Mouse (Mus musculus): ENCODE data around the gene Stk17b. TPM values are rescaled to one million over a fixed set of nuclear protein-coding genes. Genes with fewer than 3 reads are reported as not detected.

Stk17b gene
- total and polyA plus RNA-seq, 3 experiments = 6.4 to 8.0 TPM; not detected in 1

- Histone ChIP-seq H3K36me3 (ENCODE audit: control insufficient read depth in 1 of 2, insufficient read depth in 2 of 2, low read length in 2 of 2) (no peaks in the 10 kb centered on the region), H3K4me3 (ENCODE audit: control insufficient read depth in 1 of 2, insufficient read depth in 1 of 2, low read depth in 2 of 2, low read length in 2 of 2) (no peak overlapping the region), H3K27ac (ENCODE audit: control insufficient read depth, low read depth, low read length) (no peak overlapping the region), H3K9ac (ENCODE audit: control insufficient read depth, low read depth, low read length, poor library complexity, severe bottlenecking) (no peak overlapping the region), H3K79me2 (ENCODE audit: control insufficient read depth, insufficient read depth, low read length, poor library complexity) (no peaks in the 10 kb centered on the region), H3K4me1 (ENCODE audit: control insufficient read depth in 1 of 2, insufficient read depth in 2 of 2, low read length in 2 of 2) (no peaks in the 10 kb centered on the region), H3K27me3 (ENCODE audit: control insufficient read depth in 1 of 2, insufficient read depth in 2 of 2, low read length in 2 of 2) (no peaks in the 10 kb centered on the region), H3K9me3 (replicated peaks; ENCODE audit: insufficient read depth, low read length) (no peaks in the 10 kb centered on the region)
- TF ChIP-seq MAFK (IDR thresholded peaks at IDR 0.05; ENCODE audit: borderline replicate concordance, low read depth, low read length) (no peak), MXI1 (IDR thresholded peaks at IDR 0.05; ENCODE audit: low read depth, low read length) (no peak), TCF12 (IDR thresholded peaks at IDR 0.05; ENCODE audit: low read depth, low read length) (no peak)
- no peak for DNase-seq (ENCODE audit: low read depth, low spot score)
Measured at GRCm38 (mm10) chr1:53721353-53721752, 63.7 kb downstream of the Stk17b start.

GRCm38 (mm10) chr1:53720601-53721351 lies 64.2 kb downstream of the Stk17b start:
- Histone ChIP-seq H3K9ac (ENCODE audit: control insufficient read depth, low read depth, low read length, poor library complexity, severe bottlenecking) (no peak overlapping the region), H3K36me3 (ENCODE audit: control insufficient read depth in 1 of 2, insufficient read depth in 2 of 2, low read length in 2 of 2) (no peaks in the 10 kb centered on the region), H3K27ac (ENCODE audit: control insufficient read depth, low read depth, low read length) (no peak overlapping the region), H3K9me3 (replicated peaks; ENCODE audit: insufficient read depth, low read length) (no peaks in the 10 kb centered on the region), H3K4me3 (ENCODE audit: control insufficient read depth in 1 of 2, insufficient read depth in 1 of 2, low read depth in 2 of 2, low read length in 2 of 2) (no peak overlapping the region), H3K79me2 (ENCODE audit: control insufficient read depth, insufficient read depth, low read length, poor library complexity) (no peaks in the 10 kb centered on the region), H3K27me3 (ENCODE audit: control insufficient read depth in 1 of 2, insufficient read depth in 2 of 2, low read length in 2 of 2) (no peaks in the 10 kb centered on the region), H3K4me1 (ENCODE audit: control insufficient read depth in 1 of 2, insufficient read depth in 2 of 2, low read length in 2 of 2) (no peaks in the 10 kb centered on the region)
- TF ChIP-seq ELF1 (IDR thresholded peaks at IDR 0.05; ENCODE audit: low read depth, low read length) = no peak
- no peak for TF ChIP-seq ZMIZ1 (IDR thresholded peaks at IDR 0.05; ENCODE audit: low read depth, low read length)
- no peak for TF ChIP-seq CHD1 (IDR thresholded peaks at IDR 0.05; ENCODE audit: low read depth, low read length)
- no peak for TF ChIP-seq RCOR1 (IDR thresholded peaks at IDR 0.05; ENCODE audit: low read depth, low read length)
- TF ChIP-seq CHD2 (IDR thresholded peaks at IDR 0.05; ENCODE audit: low read length) = no peak
- no peak for TF ChIP-seq KAT2A (conservative IDR thresholded peaks at IDR 0.05; ENCODE audit: low read depth, low read length)
- DNase-seq (ENCODE audit: low read depth, low spot score) = no peak

DNA sequence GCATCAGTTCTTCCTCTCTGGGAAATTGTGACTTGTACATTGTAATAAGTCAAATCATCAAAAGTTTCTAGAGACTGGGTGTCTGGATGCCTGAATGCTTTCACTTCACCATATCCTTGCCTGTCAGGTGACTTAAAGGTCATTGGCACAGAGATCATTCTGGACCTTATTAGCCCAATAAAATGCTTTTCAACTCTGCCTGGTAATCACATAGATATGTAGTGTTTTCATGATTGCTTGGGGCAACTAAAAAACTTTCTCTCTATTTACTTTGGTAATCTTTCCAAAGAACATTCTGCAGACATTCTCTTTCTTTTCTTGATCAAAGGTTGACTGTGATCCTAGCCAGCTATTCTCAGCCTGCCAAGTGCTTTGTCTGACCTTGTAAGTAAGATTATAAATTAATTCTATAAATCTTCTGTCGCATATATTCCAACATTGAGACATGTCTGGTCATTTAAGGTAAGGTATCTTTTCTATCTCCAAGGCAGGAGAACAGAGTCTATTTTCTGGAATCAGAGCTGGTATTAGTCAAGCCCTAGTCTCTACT lies 69.0 kb downstream of the Stk17b start:
- Histone ChIP-seq H3K36me3 (ENCODE audit: control insufficient read depth in 1 of 2, insufficient read depth in 2 of 2, low read length in 2 of 2) (no peaks in the 10 kb centered on the region), H3K27ac (ENCODE audit: control insufficient read depth, low read depth, low read length) (no peak overlapping the region), H3K4me3 (ENCODE audit: control insufficient read depth in 1 of 2, insufficient read depth in 1 of 2, low read depth in 2 of 2, low read length in 2 of 2) (no peak overlapping the region), H3K9me3 (replicated peaks; ENCODE audit: insufficient read depth, low read length) (no peaks in the 10 kb centered on the region), H3K79me2 (ENCODE audit: control insufficient read depth, insufficient read depth, low read length, poor library complexity) (no peaks in the 10 kb centered on the region), H3K9ac (ENCODE audit: control insufficient read depth, low read depth, low read length, poor library complexity, severe bottlenecking) (no peak overlapping the region), H3K4me1 (ENCODE audit: control insufficient read depth in 1 of 2, insufficient read depth in 2 of 2, low read length in 2 of 2) (no peaks in the 10 kb centered on the region), H3K27me3 (ENCODE audit: control insufficient read depth in 1 of 2, insufficient read depth in 2 of 2, low read length in 2 of 2) (no peaks in the 10 kb centered on the region; a peak in 1 of 4 replicates)
- no peak for TF ChIP-seq SIN3A (IDR thresholded peaks at IDR 0.05; ENCODE audit: low read length)
- no peak for TF ChIP-seq RAD21 (IDR thresholded peaks at IDR 0.05; ENCODE audit: low read depth, low read length)
- no peak for TF ChIP-seq KAT2A (conservative IDR thresholded peaks at IDR 0.05; ENCODE audit: low read depth, low read length)
- no peak for TF ChIP-seq POLR2A (IDR thresholded peaks at IDR 0.05; ENCODE audit: control insufficient read depth in 1 of 2, insufficient read depth in 1 of 2, low read depth in 1 of 2, low read length in 2 of 2, poor library complexity in 1 of 2)
- TF ChIP-seq USF1 (IDR thresholded peaks at IDR 0.05; ENCODE audit: low read depth, low read length) = no peak
- TF ChIP-seq ETS1 (IDR thresholded peaks at IDR 0.05; ENCODE audit: low read depth, low read length) = no peak
- no peak for TF ChIP-seq UBTF (IDR thresholded peaks at IDR 0.05; ENCODE audit: borderline replicate concordance, insufficient read depth, low read depth, low read length)
- TF ChIP-seq GATA1 (IDR thresholded peaks at IDR 0.05; ENCODE audit: low read depth, low read length) = no peak
- TF ChIP-seq MAZ (IDR thresholded peaks at IDR 0.05; ENCODE audit: low read depth, low read length) = no peak
- no peak for TF ChIP-seq MYC (IDR thresholded peaks at IDR 0.05; ENCODE audit: low read depth, low read length)
- no peak for TF ChIP-seq TAL1 (IDR thresholded peaks at IDR 0.05; ENCODE audit: low read length)
- TF ChIP-seq ZC3H11A (IDR thresholded peaks at IDR 0.05; ENCODE audit: low read depth, low read length) = no peak
- no peak for TF ChIP-seq GABPA (IDR thresholded peaks at IDR 0.05; ENCODE audit: low read depth, low read length)
- TF ChIP-seq RCOR1 (IDR thresholded peaks at IDR 0.05; ENCODE audit: low read depth, low read length) = no peak
- no peak for TF ChIP-seq TBP (IDR thresholded peaks at IDR 0.05; ENCODE audit: low read depth, low read length)
- TF ChIP-seq BHLHE40 (IDR thresholded peaks at IDR 0.05; ENCODE audit: borderline replicate concordance, low read depth, low read length) = no peak
- no peak for DNase-seq (ENCODE audit: low read depth, low spot score)
